Mouse (Mus musculus) testis, postnatal 10 days (tissue): Measurements from ENCODE around the gene Erbin.
A peak's percentile ranks its signal among the peaks of the same experiment; 100 is the strongest.

Source experiments
- DNase-seq: peaks from one replicate; pipeline ENCODE4 v3.0.0; 2021; ENCODE audit warnings: low spot score

Erbin gene

GRCm38 (mm10) chr13:103807464-103807863, 112.8 kb downstream of the Erbin start:
- no peak for DNase-seq

GRCm38 (mm10) chr13:103806210-103806851, 114.0 kb downstream of the Erbin start:
- no peak for DNase-seq

GRCm38 (mm10) chr13:103803721-103804120, 116.6 kb downstream of the Erbin start:
- no peak for DNase-seq

- DNase-seq = no peak
Measured at GRCm38 (mm10) chr13:103801021-103801420, 119.3 kb downstream of the Erbin start.

- no peak for DNase-seq
Measured at GRCm38 (mm10) chr13:103794688-103795543, 125.4 kb downstream of the Erbin start.

- DNase-seq = peak; percentile 58
Measured at GRCm38 (mm10) chr13:103779922-103780585, 140.3 kb downstream of the Erbin start.

GRCm38 (mm10) chr13:103777126-103777525, 143.2 kb downstream of the Erbin start:
- DNase-seq = no peak

- DNase-seq = peak; percentile 97
Measured at GRCm38 (mm10) chr13:103774119-103774757, 146.1 kb downstream of the Erbin start, which contains the start of gene Srek1. Gene Srek1 (minus strand): TSS chr13:103774608.

- DNase-seq = no peak
Measured at GRCm38 (mm10) chr13:103773407-103774118, 146.8 kb downstream of the Erbin start.

- no peak for DNase-seq
Measured at GRCm38 (mm10) chr13:103772917-103773316, 147.4 kb downstream of the Erbin start.

- DNase-seq = no peak
Measured at GRCm38 (mm10) chr13:103770821-103771220, 149.5 kb downstream of the Erbin start.
